Mouse (Mus musculus) liver, postnatal 0 days (tissue): ENCODE measurements at regions not wholly inside any gene's neighbourhood (a gene's known extent, or its start where the extent isn't known, plus 50 kb on each side); places are given as distances from the start of the nearest gene placed in this dataset.

Experiments used
- ATAC-seq: fragments of 200-750 bp; cut with Nextera tagmentation; 2 replicates; pipeline ENCODE4 v1.8.0; 2017; ENCODE audit warnings: mild to moderate bottlenecking, moderate library complexity
- DNase-seq: peaks from one replicate; pipeline ENCODE4 v3.0.0-alpha.2; 2016
- H3K27ac ChIP-seq: fragments of 300-500 bp; sonication (generic); 2 replicates; pipeline ENCODE4 v1.5.1; 2014; ENCODE audit warnings: antibody characterized with exemption, moderate library complexity, mild to moderate bottlenecking, low read depth
- H3K27me3 ChIP-seq: fragments of 300-500 bp; sonication (generic); 2 replicates; pipeline ENCODE4 v1.6.1; 2014; ENCODE audit warnings: low read length, control low read depth, mixed read lengths; ENCODE audit not compliant: insufficient read depth
- H3K36me3 ChIP-seq: fragments of 300-500 bp; sonication (generic); replicated peaks from 2 replicates; pipeline ENCODE4 v1.6.1; 2014; ENCODE audit warnings: mild to moderate bottlenecking, control low read depth, low read length, moderate library complexity, mixed read lengths; ENCODE audit not compliant: insufficient read depth
- H3K4me1 ChIP-seq: fragments of 300-500 bp; sonication (generic); 2 replicates; pipeline ENCODE4 v1.6.1; 2014; ENCODE audit warnings: antibody characterized with exemption, mild to moderate bottlenecking, control low read depth; ENCODE audit not compliant: insufficient read depth
- H3K4me2 ChIP-seq: fragments of 300-500 bp; sonication (generic); 2 replicates; pipeline ENCODE4 v1.6.1; 2014; ENCODE audit warnings: low read depth, mild to moderate bottlenecking, low read length, moderate library complexity, mixed read lengths
- H3K4me3 ChIP-seq: fragments of 300-500 bp; sonication (generic); 2 replicates; pipeline ENCODE4 v1.5.1; 2014; ENCODE audit warnings: low read depth, low read length
- H3K9ac ChIP-seq: fragments of 300-500 bp; sonication (generic); replicated peaks from 2 replicates; pipeline ENCODE4 v1.6.1; 2014; ENCODE audit warnings: mild to moderate bottlenecking, moderate library complexity
- H3K9me3 ChIP-seq: fragments of 300-500 bp; sonication (generic); 2 replicates; pipeline ENCODE4 v1.6.1; 2016; ENCODE audit warnings: mild to moderate bottlenecking, control low read depth, low read length, mixed read lengths
- CTCF ChIP-seq: sonication (generic); IDR thresholded peaks from 2 replicates; pipeline ENCODE4 v1.5.1; 2016; ENCODE audit warnings: antibody characterized with exemption, low read depth
- EP300 ChIP-seq: IDR thresholded peaks from 2 replicates; pipeline ENCODE4 v1.6.1; 2016; ENCODE audit warnings: antibody characterized with exemption, low read depth, mild to moderate bottlenecking
- WGBS: fragments of 180-500 bp; shearing (Covaris S2); extraction: QIAGEN DNeasy Blood & Tissue Kit; methylation state at CpG from one replicate; pipeline ENCODE4 v1.1.7; 2014; ENCODE audit not compliant: insufficient replicate concordance; 5-methylcytosine and 5-hydroxymethylcytosine counted together

DNA sequence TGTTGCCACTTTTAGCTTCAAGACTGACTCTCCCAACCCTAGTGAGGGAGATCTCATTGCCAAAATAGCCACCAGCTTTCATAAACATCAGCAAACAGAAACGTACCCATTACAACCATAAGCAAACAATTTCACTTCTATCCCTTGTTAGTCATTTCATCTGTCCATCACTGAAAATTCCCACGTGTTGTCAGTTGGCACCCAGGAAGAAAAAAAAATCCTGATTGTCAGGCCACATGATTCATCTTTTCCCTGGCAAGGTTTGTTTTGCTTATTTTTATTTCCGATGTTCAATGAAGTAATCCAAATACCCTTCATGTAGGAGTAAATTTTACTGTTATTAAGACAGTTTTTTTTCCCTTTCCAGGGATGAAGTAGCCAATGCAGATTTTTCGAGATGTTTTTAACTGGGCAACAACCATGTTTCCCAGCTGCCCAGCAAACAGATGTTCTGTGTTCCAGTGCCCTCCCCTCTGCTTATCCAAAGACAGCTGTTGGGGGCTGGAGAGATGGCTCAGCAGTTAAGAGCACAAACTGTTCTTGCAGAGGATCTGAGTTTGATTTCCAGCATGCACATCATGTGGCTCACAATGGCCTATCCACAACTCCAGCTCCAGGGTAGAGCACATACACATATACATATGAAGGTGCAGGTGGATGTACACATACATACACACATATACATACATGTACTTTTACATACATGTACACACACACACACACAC, 189.3 kb upstream of the Phactr1 start:
- Histone ChIP-seq H3K4me3 (no peak overlapping the region), H3K9me3 (no peaks in the 10 kb centered on the region), H3K36me3 (no peaks in the 10 kb centered on the region), H3K27ac (no peak overlapping the region), H3K4me1 (0 out of 2 replicates have a peak, but pooled peaks cover 3% of the 10 kb centered on the region), H3K9ac (no peak overlapping the region), H3K27me3 (no peaks in the 10 kb centered on the region), H3K4me2 (no peak overlapping the region)
- 59% methylated on average over 4 of the region's 4 CpGs for WGBS
- ATAC-seq (no peak), DNase-seq (no peak)
- TF ChIP-seq EP300 (no peak), CTCF (no peak)

DNA sequence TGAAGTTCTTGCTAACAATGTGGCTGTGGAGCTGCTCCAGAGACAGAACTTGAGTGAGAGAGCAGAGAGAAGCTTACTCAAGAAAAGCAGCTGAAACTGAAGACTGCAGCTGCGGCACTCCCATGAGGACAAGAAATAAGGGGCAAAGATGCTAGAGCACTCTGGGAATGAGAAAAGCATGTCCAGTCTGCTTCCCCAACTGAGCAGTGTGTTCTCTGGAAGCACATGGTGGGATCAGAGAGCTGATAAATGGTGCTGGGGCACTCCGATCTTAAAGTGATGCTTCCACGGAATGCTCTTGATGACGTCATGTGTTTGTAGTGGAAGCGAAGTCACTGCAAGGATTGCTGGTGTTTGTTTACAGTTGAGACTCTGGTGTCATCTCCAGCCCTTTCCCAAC, 186.1 kb upstream of the Phactr1 start:
- 65% methylated on average over 5 of the region's 5 CpGs for WGBS
- DNase-seq, result no peak
- Histone ChIP-seq H3K4me3 (no peak overlapping the region), H3K4me2 (no peak overlapping the region), H3K27me3 (no peaks in the 10 kb centered on the region), H3K27ac (no peak overlapping the region), H3K9me3 (no peaks in the 10 kb centered on the region), H3K36me3 (no peaks in the 10 kb centered on the region), H3K9ac (no peak overlapping the region), H3K4me1 (0 out of 2 replicates have a peak, but pooled peaks cover 3% of the 10 kb centered on the region)
- no peak for TF ChIP-seq CTCF
- no peak for TF ChIP-seq EP300
- no peak for ATAC-seq

DNA sequence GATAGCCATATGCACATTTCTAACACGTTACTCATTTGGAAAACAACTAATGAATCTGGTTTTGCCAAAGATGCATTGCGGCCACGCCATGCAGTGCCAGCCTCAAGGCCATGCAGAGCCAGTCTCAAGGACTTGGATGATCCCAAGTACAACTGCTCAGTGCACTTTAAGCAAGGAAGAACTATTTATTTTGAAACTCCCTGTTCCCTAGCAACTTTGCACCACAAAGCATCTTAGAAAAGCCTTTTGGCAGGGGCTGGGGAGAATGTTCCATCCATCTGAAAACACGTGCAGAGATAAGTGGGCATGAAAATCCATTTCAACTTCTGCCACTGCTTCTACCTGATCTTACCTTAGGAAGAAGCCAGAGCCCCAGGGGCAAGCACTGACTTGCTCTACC, 182.1 kb upstream of the Phactr1 start:
- no peak for ATAC-seq
- DNase-seq, result no peak

DNA sequence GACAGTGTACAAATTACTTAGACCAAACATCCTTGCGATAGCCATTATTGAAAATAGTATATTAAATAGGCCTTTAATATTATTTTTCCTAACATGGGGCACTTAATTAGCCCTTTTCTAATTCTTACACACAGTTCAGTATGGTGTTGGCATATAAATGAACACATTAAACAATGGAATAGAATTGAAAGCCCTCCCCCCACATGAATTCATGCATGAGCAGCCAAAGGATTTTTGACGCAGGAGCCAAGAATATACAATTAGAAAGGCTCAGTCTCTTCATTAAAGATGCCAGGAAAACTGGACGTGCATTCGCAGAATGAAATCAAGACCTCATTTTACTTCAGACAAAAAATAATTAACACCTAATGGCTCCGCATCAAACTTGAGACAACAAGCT, 172.9 kb upstream of the Phactr1 start:
- Histone ChIP-seq H3K27me3 (no peaks in the 10 kb centered on the region), H3K9ac (no peak overlapping the region), H3K36me3 (no peaks in the 10 kb centered on the region), H3K4me3 (no peak overlapping the region), H3K27ac (no peak overlapping the region), H3K4me2 (no peak overlapping the region), H3K9me3 (no peaks in the 10 kb centered on the region), H3K4me1 (no peaks in the 10 kb centered on the region)
- ATAC-seq (no peak), DNase-seq (no peak)
- WGBS, result 85% methylated on average over 5 of the region's 5 CpGs
- TF ChIP-seq CTCF (no peak), EP300 (no peak)

More for the DNA sequence above, 182.1 kb upstream of the Phactr1 start:
- Histone ChIP-seq H3K9ac (no peak overlapping the region), H3K36me3 (no peaks in the 10 kb centered on the region), H3K4me1 (no peaks in the 10 kb centered on the region), H3K27me3 (no peaks in the 10 kb centered on the region), H3K4me2 (no peak overlapping the region), H3K27ac (no peak overlapping the region), H3K9me3 (no peaks in the 10 kb centered on the region), H3K4me3 (no peak overlapping the region)
- TF ChIP-seq EP300, result no peak
- WGBS, result 69% methylated on average over 4 of the region's 4 CpGs

DNA sequence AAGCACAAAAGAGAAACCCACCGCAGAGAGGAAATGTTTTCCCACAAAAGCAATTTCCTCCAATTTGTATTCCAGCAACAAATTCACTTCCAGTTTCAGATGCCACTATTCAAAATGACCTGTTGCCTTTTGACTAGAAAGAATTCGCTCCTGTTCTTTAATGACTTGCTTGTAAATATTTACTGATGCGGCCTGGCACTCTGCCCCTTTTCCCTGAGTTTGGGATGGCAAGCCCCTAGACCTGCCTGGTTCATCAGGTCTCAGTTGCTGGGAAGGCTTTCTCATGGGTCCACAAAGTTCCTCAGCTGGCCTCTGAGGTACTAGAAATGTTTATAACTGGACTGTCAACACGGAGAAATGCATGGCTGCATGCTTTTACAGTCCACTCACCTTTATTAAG, 161.7 kb upstream of the Phactr1 start:
- 46% methylated on average over 4 of the region's 4 CpGs for WGBS
- Histone ChIP-seq H3K27ac (no peak overlapping the region), H3K4me1 (no peaks in the 10 kb centered on the region), H3K4me3 (no peak overlapping the region), H3K36me3 (no peaks in the 10 kb centered on the region), H3K9me3 (no peaks in the 10 kb centered on the region), H3K27me3 (no peaks in the 10 kb centered on the region), H3K9ac (no peak overlapping the region), H3K4me2 (no peak overlapping the region)
- TF ChIP-seq EP300, result no peak
- TF ChIP-seq CTCF, result no peak
- ATAC-seq (no peak), DNase-seq (no peak)

DNA sequence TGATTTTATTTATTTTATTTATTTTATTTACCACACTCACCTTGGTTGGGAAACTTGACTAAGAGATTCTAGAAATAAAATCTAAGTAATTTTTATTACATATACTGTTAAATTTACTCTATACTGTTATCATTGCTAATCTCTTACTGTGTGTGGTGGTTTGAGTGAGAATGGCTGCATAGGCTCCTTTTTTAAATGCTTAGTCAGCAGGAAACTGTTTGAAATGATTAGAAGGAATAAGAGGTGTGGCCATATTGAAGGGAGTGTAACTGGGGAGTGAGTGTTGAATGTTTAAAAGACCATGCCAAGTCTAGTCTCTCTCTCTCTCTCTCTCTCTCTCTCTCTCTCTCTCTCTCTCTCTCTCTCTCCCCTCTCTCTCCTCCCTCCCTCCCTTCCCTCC, 157.9 kb upstream of the Phactr1 start:
- ATAC-seq (no peak), DNase-seq (no peak)
- no peak overlapping the region for H3K27ac ChIP-seq
- no peaks in the 10 kb centered on the region for H3K9me3 ChIP-seq
- no peaks in the 10 kb centered on the region for H3K27me3 ChIP-seq
- H3K9ac ChIP-seq, result no peak overlapping the region
- H3K4me1 ChIP-seq, result no peaks in the 10 kb centered on the region
- no peak overlapping the region for H3K4me3 ChIP-seq
- no peaks in the 10 kb centered on the region for H3K36me3 ChIP-seq
- no peak overlapping the region for H3K4me2 ChIP-seq
- TF ChIP-seq EP300, result no peak
- TF ChIP-seq CTCF, result no peak

DNA sequence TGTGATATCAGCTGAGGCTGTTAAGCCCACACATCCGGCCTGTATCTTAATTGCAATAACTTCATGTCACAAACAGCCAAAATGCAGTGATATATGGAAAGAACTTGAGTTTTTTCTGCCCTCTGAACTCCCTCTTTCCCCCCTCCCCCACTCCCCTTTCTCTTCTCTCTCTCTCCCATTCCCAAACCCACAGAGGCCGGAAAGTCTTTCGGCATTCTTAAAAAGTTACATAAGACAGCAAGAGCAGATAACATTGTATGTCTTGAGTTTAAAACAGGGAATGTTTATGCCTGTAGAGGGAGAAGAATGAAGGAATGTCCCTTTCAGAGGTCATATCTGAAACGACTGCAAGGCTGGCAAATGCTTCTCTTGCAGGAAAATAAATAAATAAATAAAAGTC, 154.3 kb upstream of the Phactr1 start:
- DNase-seq (no peak), ATAC-seq (no peak)
- Histone ChIP-seq H3K9me3 (no peaks in the 10 kb centered on the region), H3K27ac (no peak overlapping the region), H3K27me3 (no peaks in the 10 kb centered on the region), H3K4me1 (no peaks in the 10 kb centered on the region), H3K4me2 (no peak overlapping the region), H3K4me3 (no peak overlapping the region), H3K9ac (no peak overlapping the region), H3K36me3 (no peaks in the 10 kb centered on the region)
- 30% methylated on average over 4 of the region's 4 CpGs for WGBS
- TF ChIP-seq CTCF (no peak), EP300 (no peak)
